Mouse (Mus musculus): ENCODE measurements at regions not wholly inside any gene's neighbourhood (a gene's known extent, or its start where the extent isn't known, plus 50 kb on each side); places are given as distances from the start of the nearest gene placed in this dataset.

DNA sequence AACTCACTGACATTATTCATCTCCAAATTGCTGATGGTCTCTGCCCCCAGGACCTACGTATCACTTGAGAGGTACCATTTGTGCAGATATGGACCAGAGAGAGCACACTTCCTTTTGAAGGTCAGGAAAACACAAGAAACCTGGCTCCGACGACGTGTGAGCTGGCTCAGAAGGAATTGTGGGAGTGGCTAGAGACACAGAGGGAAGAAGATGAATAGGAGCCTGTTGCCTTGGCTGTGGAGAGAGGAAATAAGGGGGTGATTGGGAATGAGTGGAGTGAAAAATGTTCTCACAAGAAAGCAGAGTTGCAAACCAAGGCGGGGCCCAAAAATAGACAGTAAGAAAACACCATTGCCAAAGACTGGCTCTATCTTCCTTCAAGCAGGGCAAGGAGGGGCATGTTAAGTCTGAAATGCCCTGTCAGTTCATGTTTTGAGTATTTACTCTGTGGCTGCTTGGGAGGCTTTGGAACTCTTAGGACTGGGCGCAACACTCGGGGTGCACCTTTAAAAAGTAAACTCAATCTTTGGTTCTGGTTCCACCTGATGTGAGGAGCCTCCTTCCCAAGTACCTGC lies 111.6 kb upstream of the Mylip start:
- no peak for DNase-seq (ENCODE audit: low read depth)

DNA sequence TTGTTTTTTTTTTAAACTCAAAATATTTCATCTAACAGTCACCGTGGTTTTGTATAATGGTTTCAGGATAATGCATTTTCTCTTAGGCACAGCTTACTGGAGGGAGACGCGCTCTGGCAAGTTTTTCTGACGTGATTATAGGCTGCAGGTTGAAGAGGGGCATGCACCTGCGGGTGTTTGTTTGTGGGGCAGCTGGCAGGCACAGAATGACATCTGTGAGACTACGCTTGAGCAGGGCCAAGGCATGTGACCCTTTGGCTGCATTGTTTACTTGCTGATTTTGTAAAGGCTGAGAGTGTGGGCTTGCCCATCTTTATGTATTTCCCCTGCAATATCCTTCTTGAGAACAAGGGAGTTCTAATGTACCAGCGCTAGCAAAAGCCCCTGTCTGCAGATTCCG lies 108.4 kb upstream of the Mylip start:
- DNase-seq (ENCODE audit: low read depth) = no peak

DNA sequence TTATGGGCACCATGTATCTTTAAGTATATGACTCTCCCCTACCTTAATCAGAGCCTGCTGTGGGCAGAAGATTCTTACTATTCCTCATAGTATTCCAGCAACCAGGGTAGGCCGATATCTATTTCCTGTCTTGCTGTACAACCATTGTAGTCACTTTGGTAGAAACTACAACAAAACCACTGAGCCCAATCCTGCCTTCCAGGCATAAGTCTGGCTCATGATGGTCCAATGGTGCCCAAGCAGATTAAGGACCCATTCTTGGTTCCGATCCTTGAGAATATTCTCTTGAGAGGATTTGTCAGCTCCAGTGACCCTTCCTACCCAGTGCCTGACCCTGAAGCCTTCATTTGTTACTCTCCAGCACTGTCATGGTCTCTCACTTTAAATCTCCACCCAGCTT lies 102.9 kb upstream of the Mylip start:
- DNase-seq (ENCODE audit: low read depth) = no peak

DNA sequence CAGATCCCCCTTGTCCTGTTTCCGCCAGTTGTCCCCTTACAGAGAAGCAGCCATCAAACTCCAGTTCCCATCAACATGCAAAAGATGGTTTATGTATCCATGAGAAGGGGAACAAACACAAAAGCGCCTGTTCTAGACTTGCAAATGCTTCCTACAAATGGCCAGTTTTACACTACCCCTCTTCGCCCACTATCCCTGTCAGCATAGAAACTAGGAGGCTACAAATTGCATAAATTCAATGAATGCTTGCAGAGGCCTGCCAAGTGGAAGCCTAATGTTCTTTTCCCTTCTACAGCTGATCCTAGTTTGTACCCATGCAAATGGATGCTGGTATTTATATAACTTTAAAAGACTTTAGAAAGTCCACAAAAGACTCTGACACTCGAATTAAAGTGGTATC lies 102.3 kb upstream of the Mylip start:
- no peak for DNase-seq (ENCODE audit: low read depth)

DNA sequence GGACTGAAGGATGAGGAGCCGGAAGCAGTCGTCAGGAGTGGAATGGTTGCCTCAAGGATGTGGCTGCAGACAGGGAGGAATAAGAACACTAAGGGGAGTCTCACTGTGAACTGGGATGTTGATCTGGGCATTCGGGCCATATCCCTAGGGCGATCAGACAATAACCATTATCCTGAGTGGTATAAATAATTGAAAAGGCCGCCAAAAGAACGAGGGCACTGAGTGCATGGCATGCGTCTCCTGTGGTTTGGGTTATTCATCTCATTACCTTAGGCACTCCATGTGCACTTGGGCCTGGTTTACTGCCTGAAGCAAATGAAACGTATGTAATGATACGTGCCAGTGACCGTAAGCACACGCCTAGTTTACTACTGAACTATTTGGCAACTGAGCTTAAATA lies 99.6 kb upstream of the Mylip start:
- DNase-seq (ENCODE audit: low read depth) = no peak

DNA sequence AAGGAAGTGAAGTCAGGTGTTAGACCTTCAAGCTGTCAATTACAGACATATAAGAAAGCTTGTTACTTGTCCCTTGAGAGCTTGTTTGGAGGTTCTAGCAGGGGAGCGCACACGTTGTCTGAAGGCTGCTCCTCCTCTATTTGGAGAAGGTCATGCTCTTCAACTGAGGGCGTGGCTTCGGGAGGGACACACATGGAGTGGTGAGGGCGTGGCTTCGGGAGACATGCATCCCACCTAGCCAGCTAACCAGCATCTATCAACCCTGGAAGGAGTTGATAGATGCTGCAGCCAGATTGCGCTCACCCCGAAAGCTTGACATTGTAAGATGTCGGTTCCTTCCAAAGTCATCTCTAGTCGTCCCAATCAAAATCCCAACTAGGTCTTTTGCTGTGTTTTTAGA lies 94.9 kb upstream of the Mylip start:
- no peak for DNase-seq (ENCODE audit: low read depth)

DNA sequence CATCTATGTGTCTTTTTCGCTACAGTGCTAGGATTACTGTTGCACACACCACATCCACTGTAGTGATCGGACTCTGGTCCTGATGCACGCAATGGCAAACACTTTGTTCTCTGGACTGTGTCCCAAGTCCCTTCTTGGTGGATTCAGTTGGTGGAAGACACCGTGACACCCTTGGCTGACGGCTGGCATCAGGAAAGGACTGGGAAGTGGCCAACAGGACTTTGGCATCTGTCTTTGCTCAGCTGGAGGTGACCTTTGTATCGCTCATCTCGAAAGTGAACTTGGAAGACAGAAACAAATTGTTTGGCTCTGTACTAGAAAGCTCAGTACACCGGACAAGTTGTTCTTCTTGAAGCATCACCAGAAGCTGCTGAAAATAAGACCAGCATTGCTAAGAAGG lies 88.9 kb upstream of the Mylip start:
- DNase-seq (ENCODE audit: low read depth) = no peak

DNA sequence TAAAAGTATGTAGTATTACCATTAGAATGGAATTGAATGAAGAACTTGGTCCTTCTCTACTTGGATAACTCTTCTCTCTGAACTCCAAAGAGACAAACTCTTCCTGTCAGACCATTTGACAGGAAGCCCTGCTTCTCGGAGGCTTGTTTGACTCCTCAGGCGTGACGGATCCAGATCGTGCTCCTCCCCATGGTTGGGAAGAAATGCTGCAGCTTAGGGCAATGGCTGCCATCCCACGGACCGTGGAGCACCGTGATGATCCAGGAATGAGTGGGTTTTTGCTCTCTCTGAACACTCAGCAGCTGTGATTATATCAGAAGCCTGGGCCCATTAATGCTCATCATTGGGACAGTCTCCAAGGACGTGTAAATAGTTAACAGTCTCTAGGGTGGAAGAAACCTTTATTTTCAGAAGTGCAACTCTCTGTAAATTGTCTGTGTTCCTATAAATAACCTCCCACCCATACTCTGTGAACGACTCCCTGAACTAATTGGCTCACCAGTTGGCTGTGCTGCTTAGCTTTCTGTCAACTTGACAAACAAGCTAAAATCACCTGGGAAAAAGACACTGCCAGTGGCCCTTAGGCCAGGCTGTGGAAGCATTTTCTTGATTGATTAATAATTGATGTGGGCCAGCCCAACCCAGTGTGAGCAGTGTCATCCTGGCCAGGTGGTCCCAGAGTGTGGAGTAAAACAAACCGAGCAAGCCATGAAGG lies 88.2 kb upstream of the Mylip start:
- no peak for DNase-seq (ENCODE audit: low read depth)

DNA sequence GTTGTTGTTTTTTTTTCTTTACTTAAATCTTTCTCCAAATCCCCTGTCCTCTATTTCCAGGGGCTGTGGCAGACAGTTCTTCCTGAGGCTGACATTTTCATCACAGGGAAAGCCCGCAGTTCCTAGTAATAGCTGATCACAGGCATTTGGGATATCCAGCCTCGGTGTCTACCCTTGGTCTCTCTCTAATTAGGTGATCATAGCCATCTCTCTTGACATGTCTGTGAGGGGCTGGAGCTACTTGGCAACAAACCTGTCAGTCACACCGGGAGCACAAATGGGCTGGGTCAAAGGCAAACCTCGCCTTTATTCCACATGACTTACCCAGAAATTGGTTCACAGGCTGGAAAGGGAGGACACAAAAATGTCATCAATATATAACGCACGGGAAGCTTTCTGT lies 86.7 kb upstream of the Mylip start:
- DNase-seq (ENCODE audit: low read depth) = no peak

DNA sequence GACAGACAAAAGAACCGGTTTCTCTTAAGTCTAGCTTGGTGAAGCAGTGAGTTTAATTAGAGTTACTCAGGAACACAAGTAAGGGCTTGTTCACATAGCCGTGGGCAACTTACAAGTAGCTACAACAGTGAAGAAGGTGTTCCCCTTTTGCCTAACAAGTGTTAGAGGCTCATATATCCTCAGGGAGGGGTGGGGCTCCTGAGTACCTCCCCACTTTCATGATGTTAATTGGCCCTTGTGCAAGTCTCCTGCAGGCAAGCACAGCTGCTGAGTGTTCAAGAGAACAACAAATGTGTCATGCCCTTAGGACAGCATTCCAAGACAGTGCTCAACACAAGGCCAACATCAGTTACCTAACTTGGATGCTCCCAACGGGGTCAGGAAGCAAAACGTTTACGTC lies 83.4 kb upstream of the Mylip start:
- no peak for DNase-seq (ENCODE audit: low read depth)

DNA sequence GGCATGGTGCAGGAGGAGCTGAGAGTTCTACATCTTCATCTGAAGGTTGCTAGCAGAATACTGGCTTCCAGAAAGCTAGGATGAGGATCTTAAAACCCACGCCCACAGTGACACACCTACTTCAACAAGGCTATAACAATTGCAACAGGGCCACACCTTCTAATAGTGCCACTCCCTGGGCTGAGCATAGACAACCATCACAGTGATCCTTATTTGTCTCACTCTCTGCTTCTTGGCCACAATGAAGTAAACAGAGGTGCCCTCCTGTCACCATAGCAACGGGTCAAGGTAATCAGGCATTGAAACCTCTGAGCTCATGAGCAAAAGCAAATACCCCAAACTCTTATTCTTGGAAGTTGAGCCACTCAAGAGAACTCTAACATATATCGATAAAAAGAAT lies 82.3 kb upstream of the Mylip start:
- DNase-seq (ENCODE audit: low read depth) = no peak

DNA sequence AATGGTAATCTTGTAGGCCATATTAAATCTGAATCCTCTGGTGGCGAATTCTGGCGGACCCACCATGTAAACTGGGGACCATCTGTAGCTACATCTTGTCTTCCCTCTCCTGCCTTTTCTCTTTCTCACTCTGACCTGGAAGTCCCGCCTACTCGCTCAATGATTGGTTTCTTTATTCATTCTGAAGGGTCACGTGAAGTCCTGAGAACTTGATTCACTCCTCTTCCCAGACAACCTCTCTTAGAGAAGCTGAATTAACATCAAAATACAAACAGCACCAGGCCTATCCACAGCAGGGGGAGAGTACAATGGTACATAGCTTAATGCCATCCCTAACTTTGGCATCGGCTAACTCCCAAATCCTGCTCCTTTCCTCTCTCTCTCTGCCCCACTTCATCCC lies 69.9 kb upstream of the Mylip start:
- DNase-seq (ENCODE audit: low read depth) = no peak

DNA sequence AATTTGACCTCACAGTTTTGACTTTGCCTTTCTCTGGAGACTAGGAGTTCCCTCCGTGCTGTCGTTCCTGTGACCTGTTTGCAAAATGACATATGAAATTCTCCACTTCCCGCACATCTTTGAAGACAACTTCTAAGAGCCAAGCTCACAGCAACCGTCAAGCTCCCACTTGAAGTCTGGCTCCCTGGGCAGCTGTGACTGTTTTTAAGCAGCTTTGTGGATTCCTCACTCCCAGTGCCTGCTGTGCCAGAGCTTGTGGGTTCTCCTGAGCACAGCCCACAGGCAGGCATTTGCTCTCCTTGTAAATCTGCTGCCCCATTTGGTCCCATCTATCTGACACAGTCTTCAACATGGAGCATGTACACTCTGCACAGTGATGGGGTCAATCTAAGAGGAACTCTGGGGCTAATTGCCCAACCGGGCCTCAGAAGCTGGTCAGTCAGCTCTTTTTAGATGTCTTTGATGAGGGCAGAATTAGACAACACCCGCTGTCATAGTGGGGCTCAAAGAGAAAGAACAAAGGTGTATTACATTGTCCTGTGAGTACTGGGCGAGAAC lies 63.7 kb upstream of the Mylip start:
- no peak for DNase-seq (ENCODE audit: low read depth)

DNA sequence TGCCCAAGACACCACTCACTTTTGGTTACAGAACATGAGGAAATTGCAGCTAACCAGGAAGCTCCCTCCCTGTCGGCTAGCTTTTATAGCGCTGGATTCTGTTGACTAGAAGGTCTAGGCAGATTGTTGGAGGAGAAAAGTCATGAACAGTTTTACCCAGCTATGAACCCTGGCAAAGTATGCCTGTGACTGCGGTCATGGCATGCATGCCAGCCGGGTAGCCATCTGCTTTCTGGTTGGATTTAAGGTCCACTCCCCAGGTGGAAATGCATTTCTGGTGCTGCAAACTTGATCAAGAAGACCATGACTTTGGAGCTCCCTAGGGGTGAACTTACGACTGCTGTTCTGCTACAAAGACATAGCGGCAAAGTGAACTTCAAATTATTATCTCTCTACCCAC lies 62.8 kb upstream of the Mylip start:
- no peak for DNase-seq (ENCODE audit: low read depth)

DNA sequence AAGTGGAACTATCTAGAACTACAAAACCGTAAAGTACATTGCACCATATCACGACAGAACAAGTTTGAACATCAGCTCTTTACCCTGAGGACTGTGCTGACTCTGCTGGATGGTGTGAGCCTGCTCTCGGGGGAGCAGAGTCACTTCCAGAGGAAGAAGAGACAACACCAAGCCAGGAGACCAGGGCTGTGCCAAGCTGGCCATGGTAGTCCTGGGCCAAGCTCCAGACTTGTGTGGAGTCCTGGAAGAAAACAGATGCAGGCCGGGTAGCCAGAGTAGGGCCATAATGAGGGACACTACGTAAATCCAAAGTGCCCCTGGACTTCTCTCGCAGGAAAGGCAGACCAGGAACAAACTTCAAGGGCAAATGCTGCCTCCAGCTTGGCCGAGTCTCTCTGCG lies 59.0 kb upstream of the Mylip start:
- no peak for DNase-seq (ENCODE audit: low read depth)

DNA sequence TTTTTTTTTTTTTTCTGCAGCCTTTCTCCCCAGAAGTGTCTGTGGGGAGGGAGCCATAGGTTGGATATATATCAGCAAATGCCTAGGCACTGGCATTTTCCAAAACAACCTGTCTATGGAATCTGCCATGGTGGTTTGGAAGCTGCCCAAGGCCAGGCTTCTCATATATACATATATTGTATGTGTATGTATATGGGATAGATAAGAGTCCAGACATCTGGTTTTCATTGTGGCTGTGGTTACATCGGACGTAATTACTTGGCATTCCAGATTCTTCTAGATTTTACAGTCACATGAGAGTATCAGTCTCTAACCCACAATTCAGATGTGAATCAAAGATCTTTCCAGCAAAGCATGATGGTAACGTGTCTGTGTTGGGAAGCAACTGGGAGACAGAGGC lies 57.5 kb upstream of the Mylip start:
- no peak for DNase-seq (ENCODE audit: low read depth)

DNA sequence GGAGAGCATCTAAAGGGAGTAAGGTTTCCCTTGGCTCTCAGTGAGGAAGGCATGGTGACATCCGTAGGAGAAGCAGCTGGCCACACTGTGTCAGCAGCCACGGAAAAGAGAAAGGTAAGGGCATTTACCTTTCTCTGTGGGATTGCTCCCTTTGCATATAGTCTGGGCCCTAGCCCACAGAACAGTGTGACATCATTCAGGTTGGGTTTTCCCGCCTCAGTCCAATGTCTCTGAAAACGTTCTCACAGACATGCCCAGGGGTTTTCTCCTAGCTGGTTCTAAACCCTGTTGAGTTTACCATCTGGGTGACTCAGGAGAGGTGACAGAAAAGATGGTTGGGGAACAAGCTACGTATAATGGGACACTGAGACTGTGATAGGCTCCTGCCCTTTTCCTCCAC lies 55.9 kb upstream of the Mylip start:
- DNase-seq (ENCODE audit: low read depth) = no peak
